Mouse (Mus musculus) CD4-positive, CD25-positive, alpha-beta regulatory T cell, adult 2 months (primary cell): Measurements from ENCODE around the gene Slc7a4.
A peak's percentile ranks its signal among the peaks of the same experiment; 100 is the strongest.

Source experiments
- DNase-seq: peaks from one replicate; pipeline ENCODE4 v3.0.0-alpha.2; 2012; ENCODE audit warnings: low read depth, low spot score

Slc7a4 gene

DNA sequence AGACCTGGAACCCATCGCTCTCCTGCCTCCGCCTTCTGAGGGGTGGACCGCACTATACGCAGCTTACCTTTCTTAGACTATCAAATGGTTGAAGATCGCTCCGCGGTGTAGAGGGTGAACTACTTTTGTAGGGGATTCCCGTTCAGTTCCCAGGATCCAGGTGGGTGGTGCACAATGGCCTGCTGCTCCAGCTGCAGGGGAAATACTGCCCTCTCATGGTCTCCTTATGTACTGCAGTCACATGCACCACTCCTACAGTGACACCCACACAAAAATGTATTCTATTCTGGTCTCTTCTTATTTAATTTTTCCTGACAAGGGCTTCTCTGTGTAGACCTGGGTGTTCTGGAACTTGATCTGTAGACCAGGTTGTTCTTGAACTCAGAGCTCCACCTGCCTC lies at the start of gene Slc7a4:
Gene Slc7a4 (minus strand): TSS at position 151 of the 400 bp plus-strand sequence.
- peak; percentile 54 for DNase-seq

DNA sequence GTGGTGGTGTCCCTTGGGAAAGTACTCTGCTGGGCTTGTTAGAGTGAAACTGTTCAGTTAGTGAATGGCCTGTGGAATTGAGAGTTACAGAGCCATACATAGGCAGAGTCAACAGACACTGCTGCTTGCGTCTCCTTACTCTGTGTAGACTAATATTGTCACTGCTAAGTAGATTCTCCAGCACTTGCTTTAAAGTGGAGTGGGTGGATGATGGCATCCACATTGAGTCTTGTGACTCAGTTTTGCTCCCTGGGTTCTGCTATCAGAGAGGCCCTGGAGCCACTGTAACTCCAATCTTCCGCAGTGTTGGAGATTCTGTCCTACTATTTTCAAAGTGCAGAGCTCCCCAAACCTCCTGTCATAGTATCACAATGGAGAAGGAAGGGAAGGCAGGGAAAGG lies 49.6 kb upstream of the Slc7a4 start:
- DNase-seq: no peak

DNA sequence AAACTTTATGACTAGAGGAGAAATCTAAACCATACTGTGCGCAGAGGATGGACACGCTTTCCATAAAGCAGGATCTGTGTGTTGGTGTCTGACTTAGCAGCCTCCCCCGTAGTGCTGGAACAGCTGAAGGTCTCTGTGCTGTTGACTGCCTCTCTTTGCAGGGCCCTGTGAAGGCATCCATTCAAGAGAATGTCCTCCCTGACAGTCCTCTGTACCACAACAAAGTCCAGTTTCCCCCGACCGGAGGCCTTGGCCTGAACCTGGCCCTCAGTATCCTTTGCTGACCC lies 43.2 kb upstream of the Slc7a4 start:
- DNase-seq: no peak

DNA sequence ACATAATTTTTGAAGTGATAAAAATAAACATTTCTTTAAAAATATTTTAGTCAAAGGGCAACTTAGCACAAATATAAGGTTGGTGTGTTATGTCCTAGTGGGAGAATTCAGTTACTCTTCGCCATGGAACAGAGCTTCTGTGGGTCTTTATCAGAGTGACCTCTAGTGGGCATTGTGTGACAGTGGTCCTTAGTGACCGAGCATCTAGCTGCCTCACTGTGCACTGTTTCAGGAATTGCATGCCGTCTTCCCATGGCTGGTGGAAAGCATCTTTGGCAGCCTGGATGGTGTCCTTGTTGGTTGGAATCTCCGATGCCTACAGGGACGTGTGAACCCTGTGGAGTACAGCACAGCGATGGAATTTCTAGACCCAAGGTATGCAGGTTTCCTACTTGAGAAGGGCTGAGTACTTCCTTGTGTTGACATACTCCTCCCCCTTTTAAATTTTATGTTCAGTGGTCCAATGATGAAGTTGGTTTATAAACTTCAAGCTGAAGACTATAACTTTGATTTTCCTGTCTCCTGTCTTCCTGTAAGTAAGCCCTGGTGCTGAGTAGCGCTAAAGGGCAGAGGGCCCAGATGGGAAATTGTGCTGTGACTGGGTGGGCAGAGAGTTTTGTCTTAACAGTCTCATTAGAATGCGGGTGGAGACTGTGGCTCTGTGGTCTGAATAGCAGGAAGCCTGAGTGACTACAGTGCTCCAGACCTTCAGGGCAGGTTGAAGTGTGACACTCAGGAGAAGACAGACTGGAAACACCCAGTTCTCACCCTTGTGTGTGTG lies 42.7 kb upstream of the Slc7a4 start:
- DNase-seq: peak; percentile 40

DNA sequence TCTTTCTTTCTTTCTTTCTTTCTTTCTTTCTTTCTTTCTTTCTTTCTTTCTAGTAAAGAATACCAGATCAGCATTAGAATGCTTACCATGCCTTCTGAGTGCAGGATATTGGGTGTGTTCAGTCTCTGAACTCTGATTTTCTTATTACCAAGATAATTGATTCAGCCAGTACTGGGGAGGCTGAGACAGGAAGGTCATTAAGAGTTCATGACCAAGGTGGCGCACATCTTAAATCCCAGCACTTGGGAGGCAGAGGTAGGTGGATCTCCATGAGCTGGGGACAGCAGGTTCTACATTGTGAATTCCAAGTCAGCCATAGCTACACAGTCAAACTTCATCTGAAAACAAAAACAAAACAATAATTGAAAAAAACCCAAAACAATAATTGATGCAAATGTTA lies 38.9 kb upstream of the Slc7a4 start:
- DNase-seq: no peak

DNA sequence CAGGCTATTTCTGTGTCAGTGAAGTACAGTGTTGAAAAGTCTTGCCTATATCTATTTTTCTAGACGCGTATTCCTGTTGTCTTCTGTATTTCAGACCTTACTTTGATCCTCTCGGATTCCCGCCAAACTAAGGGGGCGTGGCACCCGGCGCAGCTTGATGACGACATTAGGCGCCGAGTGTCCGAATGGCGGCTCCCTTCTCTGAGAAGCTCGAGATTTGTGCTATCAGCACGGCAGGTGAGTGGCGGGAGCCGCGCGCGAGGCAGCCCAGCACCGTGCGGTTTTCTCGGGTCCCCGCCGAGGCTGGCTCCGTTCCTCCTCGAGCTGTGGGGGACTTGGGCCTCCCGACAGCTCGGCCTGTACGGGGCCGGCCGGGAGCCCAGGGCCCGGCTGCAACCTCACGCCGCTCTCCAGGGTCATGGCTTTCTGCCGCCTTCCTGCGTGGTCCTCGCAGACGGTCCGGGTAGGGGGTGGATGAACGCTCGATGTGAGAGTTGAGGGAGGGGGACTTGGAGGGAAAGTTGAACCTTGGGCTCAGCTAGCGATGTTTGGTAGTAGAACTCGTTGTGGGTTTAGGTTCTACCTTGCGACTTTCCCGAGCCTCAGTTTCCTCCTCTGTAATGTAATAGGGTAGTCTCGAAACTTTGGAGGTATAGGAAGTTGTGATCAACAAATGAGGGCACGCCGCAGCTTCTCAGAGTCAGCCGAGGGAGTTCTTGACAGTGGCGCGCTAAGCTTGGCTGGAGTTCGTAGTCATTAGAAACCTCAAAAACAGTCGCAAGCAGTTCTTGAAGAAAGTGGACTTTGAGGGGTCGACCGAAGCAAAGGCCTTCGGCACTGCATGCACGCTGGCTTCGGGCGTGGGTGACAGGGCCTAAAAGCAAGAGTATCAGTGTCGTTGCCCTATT lies 36.4 kb upstream of the Slc7a4 start, which contains the start of gene Smpd4:
Gene Smpd4 (plus strand): TSS at position 157 of the 908 bp plus-strand sequence.
- DNase-seq: peak; percentile 92

DNA sequence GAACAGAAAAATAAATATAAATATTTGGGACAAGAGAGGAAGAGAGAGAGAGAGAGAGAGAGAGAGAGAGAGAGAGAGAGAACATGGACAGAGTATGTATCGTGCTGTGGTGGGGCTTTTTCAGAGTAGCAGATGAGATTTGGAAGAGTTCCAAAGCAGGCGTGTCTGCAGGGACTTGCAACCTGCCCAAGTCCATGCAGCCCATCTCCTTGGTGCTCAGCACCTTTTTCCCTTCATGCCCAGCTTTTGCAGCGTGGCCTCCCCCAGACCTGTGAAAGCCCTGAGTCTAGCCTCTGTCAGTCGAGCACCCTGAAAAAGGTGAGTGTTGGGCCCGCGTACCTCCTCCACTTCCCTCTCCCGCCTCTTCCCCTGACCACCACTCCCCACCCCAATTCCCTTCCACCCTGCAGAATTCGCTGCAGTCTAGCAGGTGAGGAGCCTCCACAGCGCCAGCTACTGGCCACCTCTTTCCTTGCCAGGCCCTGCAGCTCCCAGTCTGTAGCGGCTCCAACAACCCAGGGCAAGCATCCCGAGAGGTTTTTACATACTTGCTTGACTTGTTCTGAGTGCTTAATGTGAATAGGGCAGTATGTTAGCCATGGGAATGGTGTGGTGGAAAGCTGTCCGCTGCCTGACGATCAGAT lies 35.0 kb upstream of the Slc7a4 start:
- peak; percentile 75 for DNase-seq

DNA sequence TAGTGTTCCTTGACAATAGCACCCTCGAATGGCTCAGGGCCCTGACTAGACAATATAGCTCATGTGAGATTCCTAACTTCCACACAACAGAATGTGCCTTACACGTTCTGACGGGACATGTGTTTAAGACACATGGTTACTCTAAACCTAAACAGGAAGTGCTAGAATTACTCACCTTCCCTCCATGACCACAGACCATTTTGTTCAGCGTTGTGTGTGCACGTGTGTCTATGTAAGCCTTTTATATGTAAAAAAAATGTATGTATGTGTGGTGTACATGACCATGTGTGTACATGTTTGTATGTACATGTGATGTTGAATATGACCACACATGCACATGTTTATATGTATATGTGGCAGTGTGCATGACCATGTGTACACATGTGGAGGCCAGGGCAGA lies 33.2 kb upstream of the Slc7a4 start:
- DNase-seq: no peak

DNA sequence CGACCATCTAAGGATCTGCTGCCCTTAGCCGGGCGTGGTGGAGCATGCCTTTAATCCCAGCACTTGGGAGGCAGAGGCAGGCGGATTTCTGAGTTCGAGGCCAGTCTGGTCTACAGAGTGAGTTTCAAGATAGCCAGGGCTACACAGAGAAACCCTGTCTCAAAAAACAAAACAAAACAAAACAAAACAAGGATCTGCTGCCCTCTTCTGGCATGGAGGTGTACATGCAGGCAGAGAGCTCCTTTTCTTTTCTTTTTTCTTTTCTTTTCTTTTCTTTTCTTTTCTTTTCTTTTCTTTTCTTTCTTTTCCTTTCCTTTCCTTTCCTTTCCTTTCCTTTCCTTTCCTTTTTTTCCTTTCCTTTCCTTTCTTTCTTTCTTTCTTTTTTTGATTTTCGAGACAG lies 31.7 kb upstream of the Slc7a4 start:
- DNase-seq: peak; percentile 54

DNA sequence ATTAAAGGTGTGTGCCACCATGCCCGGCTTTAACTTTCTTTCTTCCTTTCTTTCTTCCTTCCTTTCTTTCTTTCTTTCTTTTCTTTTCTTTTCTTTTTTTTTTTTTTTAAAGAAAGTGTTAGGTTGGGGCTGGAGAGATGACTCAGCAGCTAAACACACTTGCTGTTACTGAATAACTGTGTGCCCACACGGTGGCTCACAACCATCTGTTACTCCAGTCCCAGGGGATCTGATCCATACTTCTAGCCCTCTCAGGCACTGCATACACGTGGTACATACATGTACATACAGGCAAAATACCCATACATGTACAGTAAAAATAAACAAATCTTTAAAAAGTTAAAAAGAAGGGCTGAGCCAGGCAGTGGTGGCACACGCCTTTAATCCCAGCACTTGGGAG lies 28.4 kb upstream of the Slc7a4 start:
- DNase-seq: no peak

DNA sequence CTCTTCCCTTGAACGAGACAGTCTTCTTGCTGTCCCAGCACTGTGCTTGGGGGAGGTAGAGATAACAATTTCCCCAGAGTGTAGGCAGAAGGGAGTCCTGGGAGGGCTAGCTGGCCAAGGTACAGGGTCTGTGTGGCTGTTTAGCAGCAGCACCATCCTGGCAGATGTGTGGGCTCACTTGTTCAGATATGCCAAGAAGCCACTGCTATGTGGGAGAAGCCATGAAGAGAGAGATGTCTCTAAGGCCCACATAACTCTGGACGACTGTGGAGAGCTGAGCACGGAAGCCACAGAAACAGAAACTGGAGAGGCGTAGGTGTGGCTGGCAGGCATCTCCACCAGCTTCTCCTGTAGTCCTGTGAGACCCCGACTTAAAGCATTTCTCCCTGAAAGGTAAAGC lies 22.7 kb upstream of the Slc7a4 start:
- DNase-seq: no peak

DNA sequence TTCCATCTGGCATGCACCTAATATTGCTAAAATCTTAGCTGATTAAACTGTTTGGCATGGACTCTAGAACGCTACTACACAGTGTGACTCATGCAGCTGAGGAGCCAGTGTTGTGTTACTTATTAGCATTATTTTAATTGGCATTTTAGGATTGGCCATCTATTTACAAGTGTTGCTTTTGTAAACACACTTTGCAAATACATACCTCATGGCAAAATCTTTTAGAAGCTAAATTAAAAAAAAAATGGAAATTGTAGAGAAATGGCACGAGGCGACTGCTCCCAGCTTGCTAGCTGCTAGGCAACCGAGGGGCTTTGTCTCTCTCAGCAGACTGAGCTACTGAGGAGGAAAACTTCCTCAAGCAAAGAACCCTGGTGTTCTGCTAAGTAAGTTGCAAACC lies 21.9 kb upstream of the Slc7a4 start:
- no peak for DNase-seq

DNA sequence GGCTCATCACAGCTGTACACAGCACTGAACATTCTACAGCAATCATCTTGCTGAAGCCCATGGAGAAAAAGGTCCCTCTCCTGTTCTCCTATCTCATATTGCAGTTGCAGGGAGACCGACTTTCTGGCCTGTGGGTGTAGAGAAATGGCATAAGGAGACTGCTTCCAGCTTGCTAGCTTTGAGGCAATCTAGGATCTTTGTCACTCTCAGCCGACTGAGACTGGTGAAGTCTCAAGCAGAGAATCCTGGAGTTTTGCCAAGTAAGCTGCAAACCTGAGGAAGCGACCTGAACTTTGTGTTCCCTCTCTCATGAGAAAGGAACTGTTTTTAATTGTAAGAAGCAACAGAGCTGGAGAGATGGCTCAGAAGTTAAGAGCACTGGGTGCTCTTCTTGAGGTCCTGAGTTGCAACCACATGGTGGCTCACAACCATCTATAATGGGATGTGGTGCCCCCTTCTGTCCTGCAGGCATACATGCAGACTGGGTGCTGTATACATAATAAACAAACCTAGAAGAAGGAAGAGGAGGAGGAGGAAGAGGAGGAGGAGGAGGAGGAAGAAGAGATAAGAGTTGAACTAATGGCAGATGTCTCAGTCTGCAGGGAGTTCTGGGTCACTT lies 18.0 kb upstream of the Slc7a4 start:
- peak; percentile 24 for DNase-seq

DNA sequence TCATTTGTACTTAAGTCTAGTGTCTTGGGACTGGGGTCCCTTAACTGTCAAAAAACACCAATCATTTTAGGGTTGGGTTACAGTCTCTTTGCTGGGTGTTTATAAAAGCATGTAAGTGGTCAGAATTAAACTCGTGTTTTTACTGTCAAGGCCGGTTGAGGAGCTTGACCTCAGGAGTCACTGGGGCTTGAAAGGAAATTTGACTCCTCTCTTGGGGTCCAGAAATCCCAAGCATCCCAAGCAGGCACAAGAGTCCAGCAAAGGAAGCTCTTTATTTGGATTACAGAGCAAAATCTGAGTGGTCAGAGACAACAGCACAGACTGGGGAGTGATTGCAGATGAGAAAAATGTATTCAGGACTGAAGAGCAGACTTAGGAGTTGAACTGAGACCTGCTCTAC lies 7.7 kb upstream of the Slc7a4 start:
- DNase-seq: no peak

DNA sequence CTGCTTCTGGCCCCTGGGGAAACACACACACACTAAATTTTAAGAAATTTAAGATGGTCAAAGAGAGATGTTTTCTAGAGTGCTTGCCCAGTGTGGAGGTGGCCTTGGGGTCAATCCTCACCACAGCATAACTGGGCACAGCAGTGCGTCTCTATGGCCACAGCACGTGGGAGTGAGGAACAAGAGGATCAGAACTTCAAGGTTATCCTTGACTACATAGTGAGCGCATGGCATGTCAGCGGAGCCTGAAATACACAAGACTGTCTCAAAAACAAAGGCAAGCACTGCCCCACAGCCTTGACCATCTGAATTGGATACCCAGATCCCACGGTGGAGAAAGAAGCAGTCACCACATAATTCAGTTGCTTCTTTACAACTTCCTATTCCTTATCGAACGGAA lies 1.5 kb upstream of the Slc7a4 start:
- DNase-seq: no peak

DNA sequence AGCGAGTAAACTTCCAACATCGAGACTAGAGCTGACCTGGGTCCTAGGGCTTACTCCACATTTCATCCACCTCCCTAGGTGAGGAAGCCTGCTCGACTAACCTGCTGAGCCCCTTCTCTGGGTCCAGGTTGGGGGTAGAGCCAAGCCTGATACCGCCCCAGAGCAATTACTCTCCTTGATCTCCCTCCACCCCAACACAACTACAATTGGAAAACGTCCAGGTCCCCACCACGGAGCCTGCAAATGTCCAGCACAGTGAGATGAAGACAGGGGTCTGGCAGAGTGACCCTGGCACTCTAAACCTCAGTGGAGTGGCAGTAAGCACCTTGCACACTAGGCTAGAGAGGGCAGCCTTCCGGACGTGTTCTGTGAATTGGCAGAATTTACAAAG lies 6.2 kb downstream of the Slc7a4 start:
- DNase-seq: no peak

DNA sequence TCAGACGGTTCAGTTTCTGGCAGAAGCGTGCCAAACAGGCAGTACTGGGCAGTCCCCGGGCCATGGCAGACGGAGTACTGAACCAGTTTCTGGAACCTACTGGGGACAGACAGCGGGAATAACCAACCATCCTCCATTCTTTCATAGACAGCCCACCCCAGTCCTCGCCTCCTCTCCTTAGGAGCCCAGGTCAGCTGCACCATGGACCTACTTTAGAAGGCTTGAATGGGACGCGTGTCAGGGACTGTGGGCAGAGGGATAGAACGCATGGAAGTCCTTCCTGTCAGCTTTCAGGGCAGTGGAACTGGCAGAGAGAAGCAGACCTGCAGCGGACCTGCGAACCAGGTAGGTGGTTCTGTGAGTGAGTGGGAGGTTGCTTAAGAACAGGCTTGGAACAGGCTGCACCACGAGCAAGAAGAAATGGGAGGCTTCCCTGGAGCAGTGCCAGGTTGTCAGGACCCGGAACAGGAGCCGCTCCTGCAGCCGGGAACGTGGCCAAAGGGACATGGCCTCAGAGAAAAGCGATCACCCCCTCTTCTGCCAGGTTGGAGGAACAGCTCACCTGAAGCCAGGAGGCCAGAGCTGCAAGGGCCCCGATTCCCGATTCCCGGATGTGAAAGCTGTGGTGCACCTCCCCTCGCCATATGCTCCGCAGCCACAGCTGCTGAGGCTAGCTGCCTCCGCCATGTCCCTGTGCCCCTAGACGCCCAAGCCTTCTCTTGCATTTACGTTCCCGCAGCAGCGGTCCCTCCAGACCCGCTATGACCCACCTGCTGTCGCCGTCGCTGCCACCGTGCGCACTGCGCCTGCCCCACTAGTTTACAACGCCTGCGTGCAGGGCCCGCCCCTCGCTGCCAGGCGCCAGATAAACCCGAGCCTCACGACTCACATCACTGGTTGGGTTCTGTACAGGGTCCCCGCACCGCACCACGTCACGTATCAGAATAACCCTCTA lies 6.9 kb downstream of the Slc7a4 start:
- DNase-seq: peak; percentile 27

DNA sequence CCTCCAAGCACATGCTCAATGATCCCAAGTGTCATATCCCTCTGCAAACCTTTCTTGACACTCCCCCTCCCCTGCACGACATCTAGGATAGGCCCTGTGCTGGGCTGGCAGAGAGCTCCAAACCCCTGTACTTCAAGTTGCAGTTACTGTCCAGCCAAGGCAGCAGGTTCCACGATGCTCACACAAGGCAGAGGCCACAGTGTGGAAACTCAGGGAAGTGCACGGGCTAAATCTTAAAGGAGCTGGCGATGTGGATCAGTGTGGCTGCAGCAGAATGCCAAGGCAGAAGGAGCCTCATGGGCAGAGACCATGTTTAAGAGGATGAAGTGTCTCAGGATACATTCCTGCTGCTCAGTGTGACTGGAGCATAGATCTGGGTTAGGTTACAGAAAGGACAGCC lies 16.8 kb downstream of the Slc7a4 start:
- no peak for DNase-seq

DNA sequence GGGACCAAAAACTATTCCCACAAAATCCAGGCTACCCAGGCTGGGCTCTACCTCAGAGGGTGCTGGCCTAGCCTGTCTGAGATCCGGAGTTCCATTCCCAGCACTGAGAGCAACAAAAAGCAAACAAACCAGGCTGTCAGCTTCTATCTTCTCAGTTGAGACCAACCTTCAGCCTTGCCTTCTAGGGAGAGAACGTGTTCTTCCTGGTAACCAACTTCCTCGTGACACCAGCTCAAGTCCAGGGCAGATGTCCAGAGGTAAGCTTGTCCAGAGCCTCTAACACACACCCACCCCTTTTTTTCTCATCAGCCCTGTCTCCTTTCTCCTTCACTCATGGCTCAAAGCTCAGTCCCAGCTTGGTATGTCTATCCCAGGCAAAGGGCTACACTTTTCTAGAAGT lies 18.2 kb downstream of the Slc7a4 start:
- DNase-seq: no peak

DNA sequence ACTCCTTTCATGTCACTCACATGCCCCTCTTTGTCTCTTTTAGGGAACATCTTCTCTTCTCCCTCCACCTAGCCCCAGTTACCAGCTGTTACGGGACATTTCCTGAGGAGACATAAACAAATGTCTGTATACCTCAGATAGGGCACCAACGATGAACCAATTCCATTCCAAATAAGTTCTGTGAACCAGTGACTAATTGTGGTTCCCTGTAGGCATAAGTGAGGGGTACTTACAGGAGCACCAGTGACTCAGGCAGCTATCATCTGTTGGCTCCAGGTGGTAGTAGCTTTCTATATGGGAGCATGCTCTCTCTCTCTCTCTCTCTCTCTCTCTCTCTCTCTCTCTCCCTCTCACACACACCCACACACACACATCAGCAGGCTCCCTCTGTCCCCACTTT lies 18.8 kb downstream of the Slc7a4 start:
- no peak for DNase-seq

DNA sequence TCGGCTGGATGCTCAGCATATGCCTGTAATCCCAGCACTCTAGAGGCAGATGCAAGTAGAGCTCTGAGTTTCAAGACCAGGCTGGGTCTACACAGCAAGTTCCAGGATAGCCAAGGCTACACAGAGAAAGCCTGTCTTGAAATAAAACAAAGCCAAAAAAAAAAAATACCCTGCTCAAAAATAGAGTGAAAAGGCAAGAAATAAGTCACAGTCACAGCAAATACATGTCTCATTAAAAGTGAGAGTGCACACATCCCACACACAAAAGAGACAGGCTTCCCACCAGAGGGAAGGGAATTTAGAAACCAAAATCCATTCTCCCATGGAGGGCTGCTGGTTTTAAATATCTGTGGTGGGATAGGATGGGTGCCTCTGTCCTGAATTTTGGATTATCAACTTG lies 19.4 kb downstream of the Slc7a4 start:
- DNase-seq: no peak
